ENCODE assay signal across 9 mouse cellular contexts in genomic region chr14:25229569-25229968, GRCm38 (mm10).
DNase-seq lines count a peak whose midpoint lies in the region; ATAC-seq lines count a peak whose summit lies in the region.
"Had no signal": no experiment of that assay in that cellular context is flagged by ENCODE, and none has a peak within 500 bp of the region (broad histone marks: within the 10 kb centered on the region; RNA-seq: fewer than 3 reads in every experiment).

No protein-coding gene starts in this region.

- peak; percentile 82 for DNase-seq in NIH3T3 (ENCODE audit: low read depth)
- DNase-seq in forebrain, embryonic 14.5 days (ENCODE audit: low spot score): peak; percentile 73
- DNase-seq in liver, embryonic 11.5 days (ENCODE audit: low spot score): no peak
- no peak for DNase-seq in retina, postnatal 1 day
- DNase-seq in testis, postnatal 10 days (ENCODE audit: low spot score): no peak

- H3K4me3 ChIP-seq in hindbrain, embryonic 13.5 days: no peak overlapping the region
- no peak overlapping the region for H3K4me3 ChIP-seq in hindbrain, embryonic 12.5 days
- no peak overlapping the region for H3K4me3 ChIP-seq in forebrain, embryonic 14.5 days (ENCODE audit: low read depth, low read length)
- no peak overlapping the region for H3K4me3 ChIP-seq in intestine, embryonic 15.5 days (replicated peaks)
- H3K4me3 ChIP-seq in liver, embryonic 11.5 days (ENCODE audit: low read depth, low read length): no peak overlapping the region

- peak overlapping the region; percentile 35; the same call in 1 of the 2 replicates for H3K27ac ChIP-seq in hindbrain, embryonic 13.5 days
- no peak overlapping the region for H3K27ac ChIP-seq in hindbrain, embryonic 12.5 days
- no peak overlapping the region for H3K27ac ChIP-seq in forebrain, embryonic 14.5 days (ENCODE audit: low read depth, low read length)
- H3K27ac ChIP-seq in intestine, embryonic 15.5 days: peak overlapping the region; percentile 92
- no peak overlapping the region for H3K27ac ChIP-seq in liver, embryonic 11.5 days (ENCODE audit: low read depth, low read length)
- H3K27ac ChIP-seq: macrophage had no signal

- peaks cover 64% of the 10 kb centered on the region for H3K4me1 ChIP-seq in hindbrain, embryonic 13.5 days (replicated peaks)
- H3K4me1 ChIP-seq in hindbrain, embryonic 12.5 days: peaks cover 67% of the 10 kb centered on the region
- H3K4me1 ChIP-seq in forebrain, embryonic 14.5 days (ENCODE audit: control insufficient read depth, insufficient read depth, low read length): peaks cover 35% of the 10 kb centered on the region
- H3K4me1 ChIP-seq in intestine, embryonic 15.5 days (replicated peaks): peaks cover 51% of the 10 kb centered on the region
- peaks cover 19% of the 10 kb centered on the region for H3K4me1 ChIP-seq in liver, embryonic 11.5 days (replicated peaks; ENCODE audit: control insufficient read depth, insufficient read depth, low read length)

- no peak overlapping the region for H3K4me2 ChIP-seq in hindbrain, embryonic 13.5 days
- no peak overlapping the region for H3K4me2 ChIP-seq in hindbrain, embryonic 12.5 days (replicated peaks)
- H3K4me2 ChIP-seq in forebrain, embryonic 14.5 days (ENCODE audit: low read length): no peak overlapping the region
- H3K4me2 ChIP-seq in intestine, embryonic 15.5 days (replicated peaks): no peak overlapping the region
- H3K4me2 ChIP-seq in liver, embryonic 11.5 days: no peak overlapping the region

- H3K9ac ChIP-seq in hindbrain, embryonic 13.5 days: no peak overlapping the region
- no peak overlapping the region for H3K9ac ChIP-seq in hindbrain, embryonic 12.5 days
- H3K9ac ChIP-seq in forebrain, embryonic 14.5 days (ENCODE audit: low read length): no peak overlapping the region
- H3K9ac ChIP-seq in intestine, embryonic 15.5 days: no peak overlapping the region
- no peak overlapping the region for H3K9ac ChIP-seq in liver, embryonic 11.5 days (ENCODE audit: low read depth, low read length)

- ATAC-seq in hindbrain, embryonic 13.5 days (ENCODE audit: low FRiP score): no peak
- ATAC-seq in hindbrain, embryonic 12.5 days (ENCODE audit: low FRiP score): no peak
- ATAC-seq in forebrain, embryonic 14.5 days: no peak
- no peak for ATAC-seq in intestine, embryonic 15.5 days
- no peak for ATAC-seq in liver, embryonic 11.5 days (replicated peaks; ENCODE audit: low FRiP score)

- WGBS in hindbrain, embryonic 13.5 days: 49% methylated on average over 6 of the region's 6 CpGs
- WGBS in hindbrain, embryonic 12.5 days: 53% methylated on average over 6 of the region's 6 CpGs
- WGBS in forebrain, embryonic 14.5 days: 51% methylated on average over 6 of the region's 6 CpGs
- 15% methylated on average over 6 of the region's 6 CpGs for WGBS in intestine, embryonic 15.5 days
- WGBS in liver, embryonic 11.5 days: 50% methylated on average over 6 of the region's 6 CpGs

- H3K9me3 ChIP-seq in hindbrain, embryonic 13.5 days: no peaks in the 10 kb centered on the region
- H3K9me3 ChIP-seq in hindbrain, embryonic 12.5 days (replicated peaks): no peaks in the 10 kb centered on the region
- H3K9me3 ChIP-seq in forebrain, embryonic 14.5 days (replicated peaks; ENCODE audit: control insufficient read depth, low read length): no peaks in the 10 kb centered on the region
- H3K9me3 ChIP-seq in intestine, embryonic 15.5 days: no peaks in the 10 kb centered on the region
- no peaks in the 10 kb centered on the region for H3K9me3 ChIP-seq in liver, embryonic 11.5 days (ENCODE audit: control insufficient read depth, low read length)

- H3K27me3 ChIP-seq in hindbrain, embryonic 13.5 days: no peaks in the 10 kb centered on the region
- 0 out of 2 replicates have a peak, but pooled peaks cover 7% of the 10 kb centered on the region for H3K27me3 ChIP-seq in hindbrain, embryonic 12.5 days
- no peaks in the 10 kb centered on the region for H3K27me3 ChIP-seq in forebrain, embryonic 14.5 days (replicated peaks; ENCODE audit: control insufficient read depth, insufficient read depth, low read length)
- H3K27me3 ChIP-seq in intestine, embryonic 15.5 days (replicated peaks): no peaks in the 10 kb centered on the region
- no peaks in the 10 kb centered on the region for H3K27me3 ChIP-seq in liver, embryonic 11.5 days (replicated peaks; ENCODE audit: control insufficient read depth, insufficient read depth, low read length)

- H3K36me3 ChIP-seq in hindbrain, embryonic 13.5 days: no peaks in the 10 kb centered on the region
- no peaks in the 10 kb centered on the region for H3K36me3 ChIP-seq in hindbrain, embryonic 12.5 days
- H3K36me3 ChIP-seq in forebrain, embryonic 14.5 days (ENCODE audit: control insufficient read depth, insufficient read depth, low read length): no peaks in the 10 kb centered on the region
- no peaks in the 10 kb centered on the region for H3K36me3 ChIP-seq in intestine, embryonic 15.5 days
- no peaks in the 10 kb centered on the region for H3K36me3 ChIP-seq in liver, embryonic 11.5 days (ENCODE audit: control insufficient read depth, insufficient read depth, low read length)

Comparison
In these comparisons a context has a peak if more than half of its experiments do, and no peak if none do; other contexts are left out.
1. H3K27ac ChIP-seq: peak in hindbrain, embryonic 13.5 days (single experiment) and intestine, embryonic 15.5 days (single experiment); none in hindbrain, embryonic 12.5 days (single experiment), forebrain, embryonic 14.5 days (single experiment) and liver, embryonic 11.5 days (single experiment).
2. DNase-seq: peak in NIH3T3 (single experiment) and forebrain, embryonic 14.5 days (single experiment); none in liver, embryonic 11.5 days (single experiment), retina, postnatal 1 day (single experiment) and testis, postnatal 10 days (single experiment).